Mouse (Mus musculus) right cerebral cortex, postnatal 4 days (tissue): ENCODE results near the gene Ube2o.

ENCODE experiments used
- DNase-seq: peaks from one replicate; pipeline ENCODE4 v3.0.0-alpha.2; 2022

Ube2o gene

DNA sequence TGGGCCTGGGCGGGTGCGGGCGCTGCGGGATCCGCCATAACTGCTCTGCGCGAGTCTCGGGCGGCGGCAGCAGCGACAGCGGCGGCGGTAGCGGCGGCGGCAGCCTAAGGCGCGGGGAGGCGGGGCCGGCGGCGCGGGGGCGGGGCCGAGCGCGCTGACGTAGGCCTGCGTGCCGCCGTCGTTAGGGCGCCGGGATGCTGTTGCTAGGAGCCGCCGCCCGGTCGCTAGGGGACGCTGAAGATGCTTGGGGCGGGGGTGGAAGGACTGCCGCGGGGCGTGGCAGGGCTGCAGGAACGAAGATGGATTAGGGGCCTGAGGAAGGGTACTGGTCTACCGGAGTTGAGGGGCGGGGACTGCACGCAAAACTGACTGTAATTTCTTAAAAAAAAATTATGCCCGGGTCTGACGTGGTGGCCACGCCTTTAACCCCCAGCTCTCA, at the start of gene Ube2o:
Ube2o (minus strand) TSS at position 72 of the 439 bp plus-strand sequence.
- peak; percentile 88 for DNase-seq

DNA sequence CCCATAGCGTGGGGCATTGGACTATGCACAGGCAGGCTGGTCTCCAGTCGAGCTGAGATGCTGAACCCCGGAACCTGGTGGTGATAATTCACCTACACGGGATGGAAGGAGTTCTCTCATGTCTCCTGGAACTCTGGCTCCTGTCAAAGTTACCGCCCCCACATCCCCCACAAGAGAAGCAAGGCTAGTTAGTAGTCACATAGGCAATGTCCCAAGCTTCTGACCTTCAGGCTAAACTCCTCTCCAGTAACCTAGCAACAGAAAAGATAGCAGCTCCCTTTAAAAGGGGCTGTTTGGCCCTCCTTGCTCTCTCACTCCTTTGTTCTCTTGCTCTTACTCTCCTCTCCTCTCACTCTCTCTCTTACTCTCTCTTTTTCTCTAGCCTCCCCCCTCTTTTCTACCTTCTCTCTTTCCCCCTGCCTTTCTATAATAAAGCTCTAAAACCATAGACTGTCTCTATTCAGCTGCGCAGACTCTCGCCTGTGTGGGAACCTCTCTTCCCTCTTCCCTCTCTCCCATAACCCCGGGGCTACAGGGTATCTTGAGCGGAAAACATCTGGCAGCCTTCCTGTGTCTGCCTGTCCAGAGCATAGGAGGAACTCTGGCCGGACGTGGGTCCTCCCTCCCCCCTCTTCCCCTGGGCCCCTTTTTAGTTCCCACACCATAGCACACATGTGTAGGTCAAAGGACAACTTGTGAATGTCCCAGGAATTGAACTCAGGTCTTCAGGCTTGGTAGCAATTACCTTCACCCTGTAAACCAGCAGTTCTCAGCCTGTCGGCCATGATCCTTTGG, 49.1 kb upstream of the Ube2o start:
- no peak for DNase-seq

DNA sequence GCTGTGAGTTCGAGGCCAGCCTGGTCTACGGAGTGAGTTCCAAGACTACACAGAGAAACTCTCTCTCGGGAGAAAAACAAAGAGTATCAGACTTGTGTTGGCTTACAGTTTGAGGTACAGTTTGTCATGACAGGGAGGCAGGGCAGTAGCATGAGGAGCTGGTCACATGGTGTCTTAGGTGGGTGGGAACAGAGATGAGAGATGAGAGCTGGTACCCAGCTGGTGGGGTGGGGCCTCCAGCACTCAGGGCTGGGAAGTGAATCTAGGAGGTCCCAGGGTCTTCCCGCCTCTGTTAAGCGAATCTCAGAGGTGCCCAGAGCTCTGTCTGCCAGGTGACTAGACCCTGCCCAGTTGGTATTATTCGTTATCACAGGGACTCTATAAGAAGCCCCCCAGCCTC, 48.2 kb upstream of the Ube2o start:
- no peak for DNase-seq

DNA sequence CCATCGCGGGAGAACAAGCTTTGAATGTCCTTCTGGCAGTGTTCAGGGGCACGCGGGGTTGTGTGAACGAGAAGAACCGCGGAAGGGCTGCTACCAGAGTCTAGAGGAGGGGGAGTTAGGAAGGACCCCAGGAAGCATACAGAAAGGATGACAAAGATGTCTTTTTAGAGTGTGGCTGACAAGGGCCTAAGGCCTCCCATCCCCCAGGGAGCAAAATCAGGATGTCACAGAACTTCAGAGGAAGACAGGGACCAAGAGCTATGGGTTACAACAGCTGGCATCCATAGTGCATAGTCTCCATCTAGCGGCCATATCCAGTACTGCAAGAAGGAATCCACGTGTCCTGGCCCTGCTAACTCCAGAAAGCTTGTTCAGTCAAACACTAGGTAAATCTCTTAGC, 47.5 kb upstream of the Ube2o start:
- peak; percentile 87 for DNase-seq

DNA sequence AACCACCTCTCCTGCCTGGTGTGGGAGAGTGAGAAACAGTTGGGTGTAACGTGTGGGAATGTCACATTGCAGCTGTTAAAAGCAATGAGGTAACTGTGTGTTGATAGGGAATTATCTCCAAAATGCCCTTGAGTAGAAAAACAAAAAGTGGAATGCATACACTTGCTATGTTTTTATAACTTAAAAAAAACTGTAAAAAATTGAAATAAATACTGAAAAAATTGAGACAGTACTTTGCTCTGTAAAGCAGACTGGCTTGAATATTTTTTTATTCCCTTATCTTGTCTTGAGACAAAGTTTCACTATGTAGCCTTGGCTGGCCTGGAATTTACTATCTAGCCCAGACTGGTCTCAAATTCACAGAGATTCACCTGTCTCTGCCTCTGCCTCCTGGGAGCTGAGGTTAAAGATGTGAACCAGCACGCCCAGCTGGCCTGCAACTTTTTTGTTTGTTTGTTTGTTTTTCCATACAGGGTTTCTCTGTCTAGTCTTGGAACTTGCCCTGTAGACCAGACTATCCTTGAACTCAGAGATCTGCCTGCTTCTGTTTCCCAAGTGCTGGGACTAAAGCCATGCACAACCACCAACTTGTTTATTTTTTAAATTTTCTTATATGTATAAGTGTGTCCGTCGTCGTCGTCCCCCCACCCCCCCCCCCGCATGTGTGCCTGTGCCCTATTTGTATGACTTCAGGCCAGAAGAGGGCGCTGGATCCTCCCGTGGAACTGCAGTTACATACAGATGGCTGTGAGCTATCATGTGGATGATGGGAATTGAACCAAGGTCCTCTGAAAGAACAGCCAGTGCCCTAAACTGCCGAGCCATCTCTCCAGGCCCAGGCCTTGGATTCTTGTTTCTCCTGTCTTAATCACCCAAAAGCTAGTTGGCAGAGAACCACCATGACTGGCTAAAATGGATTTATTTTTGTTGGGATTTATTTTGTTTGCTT, 46.1 kb upstream of the Ube2o start:
- peak; percentile 50 for DNase-seq

DNA sequence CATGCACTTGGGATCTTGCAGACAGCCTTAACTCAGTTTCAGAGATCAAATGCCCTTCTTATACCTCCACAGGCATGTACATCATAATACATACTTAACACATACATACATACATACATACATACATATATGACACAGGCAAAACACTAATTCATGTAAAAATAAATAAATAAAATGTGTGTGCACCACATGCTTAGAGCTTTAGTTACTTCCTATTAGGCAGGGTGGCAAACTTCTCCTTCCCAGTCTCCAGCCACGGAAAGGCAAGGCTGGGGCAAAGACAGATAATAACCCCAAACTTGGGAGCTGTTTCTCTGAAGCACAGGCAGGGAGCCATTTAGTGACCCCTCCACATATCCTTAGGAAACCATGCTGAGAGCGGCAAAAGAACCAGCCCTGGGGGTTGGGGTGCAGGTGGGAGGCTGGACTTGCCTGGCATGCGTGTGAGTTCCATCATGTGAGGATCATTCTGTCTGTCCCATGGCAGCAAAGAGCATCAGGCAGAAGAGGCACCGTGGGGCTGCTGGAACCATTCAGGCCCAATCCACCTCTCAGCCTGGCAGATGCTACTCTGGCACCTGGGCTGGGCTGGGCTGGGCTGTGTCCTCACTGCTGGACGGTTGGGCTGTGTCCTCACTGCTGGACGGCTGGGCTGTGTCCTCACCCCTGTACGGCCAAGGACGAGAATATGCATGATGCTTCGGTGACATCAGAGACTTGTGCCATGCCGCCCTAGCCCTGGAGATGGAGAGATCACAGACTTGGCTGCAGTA, 45.2 kb upstream of the Ube2o start, which contains the start of gene Rhbdf2:
Rhbdf2 (minus strand) TSS at position 721 of the 773 bp plus-strand sequence.
- no peak for DNase-seq

DNA sequence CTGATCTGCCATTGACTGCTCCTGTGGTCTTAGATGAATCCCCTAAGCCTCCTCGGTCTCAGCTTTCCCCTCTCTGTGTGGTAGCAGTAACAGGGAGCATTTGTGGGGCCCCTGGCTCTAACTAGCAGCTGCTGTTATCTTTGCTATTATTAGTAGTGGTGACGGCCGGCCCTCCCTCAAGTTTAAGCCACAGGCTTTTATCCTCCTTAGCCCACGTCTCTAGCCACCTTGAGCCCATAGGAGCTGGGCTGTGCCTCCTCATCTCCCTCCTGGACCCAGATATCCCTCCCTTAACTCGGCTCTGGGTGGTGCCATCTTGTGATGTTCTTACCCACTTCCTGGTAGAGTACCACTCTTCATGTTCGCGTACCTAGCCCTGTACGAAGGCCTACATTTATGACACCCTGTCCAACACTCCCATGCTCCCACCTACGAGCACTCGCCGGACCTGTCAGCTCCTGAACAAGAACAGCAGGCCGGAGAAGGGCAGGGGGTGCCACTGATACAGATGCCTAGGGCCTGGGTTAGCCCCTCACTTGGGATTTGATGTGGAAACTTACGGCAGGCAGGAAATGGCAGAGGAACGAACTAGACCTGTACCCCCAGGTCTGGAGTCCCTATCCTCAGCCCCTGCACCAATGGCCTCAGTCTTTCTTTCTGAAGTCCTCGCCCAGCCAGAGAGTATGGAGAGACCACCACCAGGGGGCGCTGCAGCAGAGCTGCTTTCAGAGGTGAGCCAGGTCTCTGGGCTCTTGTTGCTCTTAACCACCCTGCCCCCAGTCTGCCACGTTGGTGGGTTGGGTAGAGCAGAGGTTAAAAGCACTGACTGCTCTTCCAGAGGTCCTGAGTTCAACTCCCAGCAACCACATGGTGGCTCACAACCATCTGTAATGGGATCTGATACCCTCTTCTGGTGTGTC, 44.1 kb upstream of the Ube2o start:
- peak; percentile 60 for DNase-seq

DNA sequence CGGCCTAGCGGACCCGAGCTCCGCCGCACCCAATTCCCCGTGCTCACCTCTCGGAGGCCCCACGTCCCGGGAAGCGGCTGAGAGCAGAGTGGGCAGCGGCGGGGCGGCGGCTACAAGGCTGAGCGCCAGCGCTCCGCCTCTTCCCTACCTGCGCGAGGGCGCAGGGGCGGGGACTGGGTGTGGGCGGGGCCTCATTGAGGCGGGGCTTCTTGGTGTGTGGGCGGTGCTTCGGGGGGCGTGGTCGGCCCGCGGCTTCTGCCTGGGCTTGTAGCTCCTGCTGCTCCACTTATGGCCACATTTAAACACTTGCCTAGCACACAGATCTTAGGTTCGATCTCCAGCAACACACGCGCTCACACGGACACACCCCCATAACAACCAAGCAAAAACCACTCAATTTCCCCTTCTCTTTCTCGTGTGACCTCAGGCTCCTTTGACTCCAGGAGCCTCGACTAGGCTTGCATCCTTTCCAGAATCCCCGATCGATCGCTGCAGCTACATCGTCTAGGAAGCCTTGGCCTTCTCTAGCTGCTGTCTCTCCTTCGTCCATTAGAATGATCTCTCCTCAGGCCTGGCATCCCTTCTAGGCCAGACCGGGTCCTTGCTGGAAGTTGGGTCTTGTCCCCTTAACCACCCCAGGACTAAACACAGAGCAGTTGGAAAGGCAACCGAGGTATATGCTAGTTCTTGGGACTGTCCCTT, 43.0 kb upstream of the Ube2o start:
- peak; percentile 34 for DNase-seq

DNA sequence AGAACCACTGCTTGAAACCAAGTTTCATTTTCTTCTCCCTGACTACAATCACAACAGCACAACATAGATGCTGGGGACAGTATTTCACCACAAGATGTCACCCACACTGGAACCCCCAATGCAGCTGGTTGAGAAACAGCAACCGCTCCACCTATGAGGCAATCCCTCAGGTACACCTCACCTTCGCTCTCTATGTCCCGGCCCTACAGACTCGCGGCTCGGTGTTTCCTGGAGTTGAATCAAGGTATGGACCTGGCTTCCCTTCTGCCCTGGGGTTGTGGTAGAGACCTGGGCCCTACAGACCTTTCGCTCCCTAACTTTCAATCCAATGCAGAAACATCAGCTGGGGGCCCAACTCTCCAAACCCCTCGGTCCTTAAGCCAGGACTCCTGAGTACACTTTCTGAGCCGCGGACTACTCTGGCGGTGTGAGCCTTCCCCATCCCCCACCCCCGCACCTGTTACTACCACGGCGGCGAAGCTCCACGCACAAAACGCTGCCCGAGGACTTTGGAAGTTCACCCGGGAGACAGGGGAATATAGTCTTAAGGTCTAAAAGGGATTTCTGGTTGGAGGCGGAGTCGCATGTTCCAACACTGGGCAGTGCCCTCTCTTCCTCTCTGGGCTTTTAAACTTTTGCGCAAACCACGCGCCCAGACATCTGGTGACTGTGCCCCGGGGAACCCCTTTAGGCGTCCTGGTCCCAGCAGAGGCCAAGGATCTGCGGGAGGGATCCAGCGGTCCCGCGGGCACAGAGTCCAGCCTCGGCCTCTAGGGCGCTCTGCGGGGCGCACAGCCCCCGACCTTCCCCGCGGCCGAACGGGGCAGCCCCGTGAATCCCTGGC, 42.3 kb upstream of the Ube2o start:
- no peak for DNase-seq

DNA sequence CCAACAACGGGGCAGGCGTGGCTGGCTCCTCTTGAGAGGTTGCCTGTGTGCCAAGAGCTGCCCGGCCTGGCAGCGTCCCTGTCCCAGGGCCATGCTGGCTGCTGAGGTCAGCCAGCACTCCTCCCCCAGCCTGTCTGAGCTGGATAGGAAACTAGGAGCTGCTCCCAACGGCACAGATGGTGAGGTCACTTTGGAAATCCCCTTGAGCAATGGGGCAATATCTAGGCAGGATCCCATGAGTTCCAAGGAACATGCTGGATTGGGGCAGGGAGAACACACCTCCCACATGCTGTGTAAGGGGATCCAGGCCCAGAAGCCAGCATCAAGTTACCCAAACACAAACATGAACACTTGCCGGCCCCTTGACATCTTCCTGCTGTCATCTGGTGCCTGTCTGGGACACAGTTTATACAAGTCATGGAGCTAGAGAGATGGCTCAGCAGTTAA, 40.0 kb upstream of the Ube2o start:
- DNase-seq = peak; percentile 18

DNA sequence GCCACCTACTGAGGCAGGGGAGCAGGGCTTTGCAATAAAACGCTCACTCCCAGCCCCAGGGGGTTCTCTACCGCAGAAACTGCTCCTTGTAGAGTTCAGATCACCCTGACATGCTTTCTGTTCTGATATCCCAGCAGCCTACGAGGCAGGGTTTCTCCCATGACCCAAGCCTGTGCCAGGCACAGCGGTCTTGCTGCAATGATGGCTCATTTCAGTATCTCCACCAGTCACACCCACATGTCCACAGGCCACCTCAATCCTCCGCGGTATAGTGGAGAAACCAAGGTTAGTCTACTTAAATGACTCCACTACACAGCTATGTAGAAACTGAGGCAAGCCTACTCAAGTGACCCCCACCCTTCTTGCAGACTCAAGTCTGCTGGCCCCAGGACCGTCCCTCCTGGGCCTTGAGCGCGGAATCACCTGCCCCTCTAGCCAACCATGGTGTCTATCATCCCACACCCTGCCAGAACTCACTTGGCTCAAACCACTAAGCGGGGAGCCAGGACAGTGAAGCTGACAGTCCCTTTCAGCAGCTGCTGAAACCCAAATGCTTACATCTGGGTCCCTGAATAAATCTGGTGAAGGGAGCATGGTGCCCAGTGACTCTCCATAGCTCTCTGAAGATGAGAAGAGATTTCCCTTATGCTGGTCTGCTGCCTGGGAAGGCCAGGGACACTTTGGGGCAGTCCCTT, 39.5 kb upstream of the Ube2o start:
- DNase-seq = no peak

DNA sequence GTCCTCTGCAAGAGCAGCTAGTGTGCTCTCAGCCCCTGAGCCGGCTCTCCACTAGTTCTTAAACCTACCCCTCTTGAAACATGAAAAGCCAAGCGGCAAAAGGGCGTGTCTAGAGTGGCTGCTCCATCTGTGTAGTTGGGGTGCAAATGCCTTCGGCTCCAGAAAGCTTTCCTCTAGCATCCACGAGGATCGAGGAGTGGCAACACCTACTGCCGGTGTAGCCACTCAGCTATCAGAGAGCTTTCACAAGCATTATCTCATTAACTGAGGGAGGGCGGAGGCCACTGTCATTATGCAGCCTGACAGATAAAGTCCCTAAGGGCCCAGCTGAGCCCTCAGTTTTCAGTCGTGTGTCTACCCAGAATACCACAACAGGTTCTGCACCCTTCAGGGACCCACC, 38.8 kb upstream of the Ube2o start:
- DNase-seq = no peak

DNA sequence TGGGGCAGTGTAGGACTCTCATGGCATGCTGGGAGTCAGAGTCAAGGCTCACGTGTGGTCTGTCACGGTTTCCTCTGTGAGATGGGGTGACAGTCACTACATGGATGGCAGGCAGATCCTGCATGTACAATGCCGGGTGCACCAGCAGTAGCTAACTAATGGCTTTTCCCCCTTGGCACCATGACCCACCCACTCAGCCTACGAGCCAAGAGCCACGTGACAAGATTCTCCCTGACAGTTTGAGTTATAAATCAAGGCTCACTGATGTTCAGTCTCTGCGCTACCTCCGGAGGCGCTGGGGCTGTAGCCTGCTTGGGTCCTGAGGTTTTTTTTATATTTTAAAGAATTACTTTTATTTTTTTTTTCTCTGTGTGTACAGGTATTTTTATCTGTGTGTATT, 38.3 kb upstream of the Ube2o start:
- DNase-seq = no peak

DNA sequence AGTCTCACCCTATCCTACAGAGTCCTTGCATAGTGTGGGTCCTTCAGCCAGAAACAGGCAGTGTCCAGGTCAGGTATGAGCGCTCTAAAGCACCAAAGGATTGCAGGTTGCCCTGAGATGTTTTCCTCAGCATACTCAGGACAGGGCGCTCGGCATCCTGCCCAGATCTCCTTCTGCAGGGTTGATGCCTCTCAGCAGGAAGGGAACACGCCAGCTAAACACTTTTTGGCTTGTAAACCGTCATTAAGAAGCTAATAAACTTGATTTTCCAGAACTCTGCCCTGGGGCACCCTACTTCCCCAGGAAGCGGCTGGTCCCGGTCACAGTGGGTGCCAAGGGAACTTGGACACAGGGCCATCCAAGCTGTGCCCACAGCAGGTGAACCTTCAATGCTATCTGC, 37.9 kb upstream of the Ube2o start:
- DNase-seq = no peak

DNA sequence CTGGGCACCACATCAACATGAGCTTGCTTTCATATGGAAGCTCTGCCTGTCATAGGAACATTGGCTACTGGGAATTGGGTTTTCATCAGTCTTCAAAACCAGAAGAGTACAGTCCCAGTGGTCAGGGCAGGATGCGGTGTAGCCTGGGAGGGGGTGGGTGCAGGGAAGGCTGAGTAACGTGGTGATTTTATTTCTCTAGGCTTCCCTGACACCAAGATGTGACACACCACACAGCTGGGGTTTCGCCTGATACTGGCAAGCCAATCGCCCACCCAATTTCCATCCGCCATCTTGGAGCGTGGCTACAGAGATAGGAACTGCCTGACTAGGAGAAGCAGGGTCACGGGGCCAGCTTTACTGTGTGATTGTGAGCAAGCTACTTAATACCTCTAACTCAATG, 37.4 kb upstream of the Ube2o start:
- DNase-seq = no peak

DNA sequence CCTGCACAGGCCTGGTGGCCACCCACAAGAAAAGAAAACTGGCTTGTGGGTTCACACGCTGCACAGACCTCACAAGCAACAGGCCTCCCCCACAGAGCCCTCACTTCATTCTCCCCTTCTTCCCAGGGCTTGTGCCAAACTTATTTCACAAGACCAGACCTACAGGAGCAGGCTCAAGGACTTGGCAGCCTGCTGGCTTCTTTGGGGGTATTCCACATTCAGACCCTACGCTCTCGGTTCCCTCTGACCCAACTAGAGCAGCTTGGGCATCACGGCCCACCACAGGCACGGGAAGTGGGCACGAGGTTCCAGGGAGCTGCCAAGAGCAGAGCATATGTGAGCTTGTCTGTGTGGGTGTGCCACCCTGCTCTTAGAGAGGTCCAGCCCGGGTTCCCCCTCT, 36.4 kb upstream of the Ube2o start:
- DNase-seq = no peak

DNA sequence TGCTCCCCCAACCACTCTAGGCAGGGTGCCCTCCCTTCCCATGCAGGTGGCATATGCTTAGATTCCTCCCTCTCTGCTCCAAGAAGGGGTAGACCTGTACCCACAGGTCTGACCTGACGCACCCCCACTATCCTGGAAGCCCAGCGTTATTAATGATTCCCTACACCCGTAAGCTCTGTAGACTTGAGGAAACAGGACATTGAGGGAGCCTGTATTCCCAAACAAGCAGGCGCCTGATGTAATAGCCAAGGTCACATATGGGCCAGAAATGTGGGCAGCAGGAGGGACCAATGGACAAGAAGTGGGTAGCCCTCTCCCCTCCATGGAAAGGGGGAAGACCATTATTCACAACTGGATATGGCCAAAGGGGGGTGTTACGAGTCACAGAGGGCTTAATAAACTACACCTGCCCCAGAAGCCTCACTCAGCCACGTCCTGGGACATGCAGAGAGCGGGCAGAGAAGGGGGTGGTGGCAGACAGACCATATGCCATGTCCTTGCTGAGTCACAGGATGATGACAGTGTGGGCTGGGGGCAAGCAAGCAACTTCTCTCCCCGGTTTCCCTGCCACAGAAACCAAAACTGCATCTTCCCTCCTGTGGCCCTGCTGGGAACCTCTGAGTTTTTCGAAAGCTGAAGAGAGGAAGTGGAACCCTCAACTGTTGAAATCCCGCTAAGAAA, 35.3 kb upstream of the Ube2o start:
- no peak for DNase-seq

DNA sequence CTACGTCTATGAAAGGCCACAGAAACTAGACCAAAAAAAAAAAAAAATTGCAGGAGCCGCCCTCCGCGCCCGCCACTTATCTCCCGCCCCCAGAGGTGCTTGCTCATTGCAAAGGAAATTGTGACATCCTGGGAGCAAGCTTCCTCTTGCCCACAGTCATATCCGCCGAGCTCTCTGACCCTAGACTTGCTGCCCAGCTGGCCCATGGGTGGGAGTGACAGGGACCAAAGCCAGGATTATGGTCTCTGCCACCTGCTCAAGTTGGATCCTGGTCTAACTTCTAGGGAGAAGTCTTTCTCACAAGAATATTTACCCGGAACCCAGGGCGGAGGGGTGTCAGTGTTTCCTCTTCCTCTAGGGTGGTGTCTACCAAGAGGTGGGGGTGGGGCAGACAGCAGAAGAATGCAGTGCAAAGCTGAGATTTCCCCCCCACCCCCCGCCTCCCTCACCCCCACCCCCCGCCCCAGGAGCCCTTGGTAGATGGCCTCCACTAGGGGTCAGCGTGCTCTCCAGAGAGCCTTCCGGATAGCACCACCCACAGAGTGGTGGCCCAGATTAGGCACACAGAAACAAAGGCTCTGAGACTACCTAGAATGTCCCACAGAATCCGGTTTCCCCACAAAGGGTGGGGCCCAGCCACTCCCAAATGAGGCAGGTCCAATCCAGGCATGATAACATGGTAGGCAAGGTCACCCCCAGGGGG, 34.6 kb upstream of the Ube2o start:
- no peak for DNase-seq
